Mouse (Mus musculus) C2C12 (cell line): ENCODE results near the gene Ap2b1.

Experiments used
- CEBPB ChIP-seq: IDR thresholded peaks from one replicate; pipeline ENCODE4 v1.6.1; 2011; ENCODE audit warnings: low read depth, mild to moderate bottlenecking, control low read depth, moderate library complexity
- CTCF ChIP-seq: IDR thresholded peaks from one replicate; pipeline ENCODE4 v1.5.1; 2011; ENCODE audit not compliant: control insufficient read depth, insufficient read depth, insufficient read length
- FOSL1 ChIP-seq: IDR thresholded peaks from one replicate; pipeline ENCODE4 v1.8.0; 2011; ENCODE audit warnings: mild to moderate bottlenecking, low read length; ENCODE audit not compliant: poor library complexity, insufficient read depth, severe bottlenecking
- MAX ChIP-seq: IDR thresholded peaks from one replicate; pipeline ENCODE4 v1.6.1; 2011; ENCODE audit warnings: mild to moderate bottlenecking, control low read depth
- MYOD1 ChIP-seq: IDR thresholded peaks from one replicate; pipeline ENCODE4 v1.6.1; 2011; ENCODE audit warnings: low read depth; ENCODE audit not compliant: control insufficient read depth, insufficient read length
- USF1 ChIP-seq: IDR thresholded peaks from one replicate; pipeline ENCODE4 v1.6.1; 2011; ENCODE audit warnings: low read depth, mild to moderate bottlenecking, control low read depth, moderate library complexity

DNA sequence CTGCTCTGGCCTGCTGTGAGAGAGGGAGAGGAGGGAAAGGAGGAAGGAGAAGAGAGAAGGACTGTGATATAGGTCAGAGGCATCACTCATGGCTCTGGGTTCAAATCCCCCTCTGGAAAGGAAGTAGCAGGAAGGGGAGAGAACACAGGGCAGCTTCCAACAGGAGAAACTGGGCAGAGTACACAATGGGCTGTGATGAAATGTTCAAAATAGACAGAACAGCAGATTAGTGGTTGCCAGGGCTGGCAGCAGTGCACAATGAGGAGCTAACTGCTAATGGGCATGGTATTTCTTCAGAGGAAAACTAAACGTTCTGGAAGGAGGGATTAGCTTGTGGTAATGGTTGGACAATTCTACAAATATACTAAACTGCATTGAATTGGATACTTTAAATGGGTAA is 151.7 kb downstream of the Ap2b1 start:
- TF ChIP-seq MYOD1 (no peak), CTCF (no peak), USF1 (no peak), FOSL1 (no peak), MAX (no peak), CEBPB (no peak)
